Mouse (Mus musculus): ENCODE measurements around the gene Gm20388. TPM values are rescaled to one million over a fixed set of nuclear protein-coding genes. Genes with fewer than 3 reads are reported as not detected.
"Not testable (repeated sequence)": the region's sequence is repeated elsewhere in the genome, so short reads cannot be mapped to it uniquely, and the experiment has no call there.

Gene Gm20388
- polyA plus RNA-seq, 1 experiment from 2014 or later = not detected

GRCm38 (mm10) chr8:121301431-121301830 lies 1390.8 kb downstream of the Gm20388 start:
- ATAC-seq (ENCODE audit: low read depth) (no peak), DNase-seq (no peak)
- H3K36me3 ChIP-seq = no peaks in the 10 kb centered on the region
- H3K4me1 ChIP-seq (replicated peaks) = peaks cover 11% of the 10 kb centered on the region
- H3K9me3 ChIP-seq (replicated peaks) = no peaks in the 10 kb centered on the region
- WGBS (ENCODE audit: insufficient replicate concordance) = 6% methylated on average over 15 of the region's 15 CpGs
- no peak overlapping the region for H3K9ac ChIP-seq
- peaks cover 26% of the 10 kb centered on the region for H3K27me3 ChIP-seq
- no peak overlapping the region for H3K27ac ChIP-seq
- peak overlapping the region; percentile 37 for H3K4me2 ChIP-seq
- no peak overlapping the region for H3K4me3 ChIP-seq (replicated peaks)

GRCm38 (mm10) chr8:121301978-121302649 lies 1391.5 kb downstream of the Gm20388 start:
- Histone ChIP-seq H3K36me3 (no peaks in the 10 kb centered on the region), H3K27me3 (peaks cover 26% of the 10 kb centered on the region), H3K4me2 (peak overlapping the region; percentile 37), H3K9me3 (replicated peaks) (no peaks in the 10 kb centered on the region), H3K27ac (no peak overlapping the region), H3K4me3 (replicated peaks) (no peak overlapping the region), H3K4me1 (replicated peaks) (peaks cover 11% of the 10 kb centered on the region), H3K9ac (no peak overlapping the region)
- 27% methylated on average over 10 of the region's 10 CpGs for WGBS (ENCODE audit: insufficient replicate concordance)
- DNase-seq (no peak), ATAC-seq (ENCODE audit: low read depth) (no peak)

GRCm38 (mm10) chr8:121307723-121308122 lies 1397.1 kb downstream of the Gm20388 start:
- Histone ChIP-seq H3K36me3 (no peaks in the 10 kb centered on the region), H3K27ac (no peak overlapping the region), H3K9me3 (replicated peaks) (no peaks in the 10 kb centered on the region), H3K9ac (no peak overlapping the region), H3K4me1 (replicated peaks) (no peaks in the 10 kb centered on the region), H3K27me3 (peaks cover 21% of the 10 kb centered on the region), H3K4me3 (replicated peaks) (no peak overlapping the region), H3K4me2 (no peak overlapping the region)
- ATAC-seq (ENCODE audit: low read depth) = no peak
- DNase-seq = no peak
- 59% methylated on average over 7 of the region's 7 CpGs for WGBS (ENCODE audit: insufficient replicate concordance)

GRCm38 (mm10) chr8:121310976-121311819 lies 1400.6 kb downstream of the Gm20388 start:
- DNase-seq = no peak
- Histone ChIP-seq H3K9ac (no peak overlapping the region), H3K27me3 (peaks cover 25% of the 10 kb centered on the region), H3K4me1 (replicated peaks) (peaks cover 6% of the 10 kb centered on the region), H3K4me2 (no peak overlapping the region), H3K27ac (no peak overlapping the region), H3K9me3 (replicated peaks) (no peaks in the 10 kb centered on the region), H3K4me3 (replicated peaks) (no peak overlapping the region), H3K36me3 (no peaks in the 10 kb centered on the region)
- no peak for ATAC-seq (ENCODE audit: low read depth)
- WGBS (ENCODE audit: insufficient replicate concordance) = 30% methylated on average over 25 of the region's 25 CpGs

- H3K27ac ChIP-seq = no peak overlapping the region
- no peak for DNase-seq
- H3K4me2 ChIP-seq = no peak overlapping the region
- 32% methylated on average over 6 of the region's 6 CpGs for WGBS (ENCODE audit: insufficient replicate concordance)
- no peaks in the 10 kb centered on the region for H3K9me3 ChIP-seq (replicated peaks)
- H3K4me1 ChIP-seq (replicated peaks) = peaks cover 10% of the 10 kb centered on the region
- H3K9ac ChIP-seq = no peak overlapping the region
- no peak for ATAC-seq (ENCODE audit: low read depth)
- H3K36me3 ChIP-seq = no peaks in the 10 kb centered on the region
- no peak overlapping the region for H3K4me3 ChIP-seq (replicated peaks)
- H3K27me3 ChIP-seq = peaks cover 37% of the 10 kb centered on the region
Observed at GRCm38 (mm10) chr8:121313458-121313857, 1402.8 kb downstream of the Gm20388 start.

- H3K4me3 ChIP-seq (replicated peaks) = no peak overlapping the region
- no peaks in the 10 kb centered on the region for H3K9me3 ChIP-seq (replicated peaks)
- no peak overlapping the region for H3K9ac ChIP-seq
- H3K27ac ChIP-seq = no peak overlapping the region
- H3K36me3 ChIP-seq = no peaks in the 10 kb centered on the region
- peaks cover 37% of the 10 kb centered on the region for H3K27me3 ChIP-seq
- ATAC-seq (ENCODE audit: low read depth) (no peak), DNase-seq (no peak)
- H3K4me1 ChIP-seq (replicated peaks) = peaks cover 10% of the 10 kb centered on the region
- WGBS (ENCODE audit: insufficient replicate concordance) = 66% methylated on average over 5 of the region's 5 CpGs
- no peak overlapping the region for H3K4me2 ChIP-seq
Observed at GRCm38 (mm10) chr8:121314036-121314435, 1403.4 kb downstream of the Gm20388 start.

- Histone ChIP-seq H3K4me1 (replicated peaks) (peaks cover 10% of the 10 kb centered on the region), H3K27ac (no peak overlapping the region; the same call in 1 of the 2 replicates), H3K4me3 (replicated peaks) (no peak overlapping the region), H3K4me2 (no peak overlapping the region), H3K9ac (no peak overlapping the region), H3K9me3 (replicated peaks) (no peaks in the 10 kb centered on the region), H3K27me3 (peaks cover 37% of the 10 kb centered on the region), H3K36me3 (no peaks in the 10 kb centered on the region)
- WGBS (ENCODE audit: insufficient replicate concordance) = 12% methylated on average over 3 of the region's 3 CpGs
- DNase-seq = no peak
- peak; percentile 17; the same call in 1 of the 2 replicates for ATAC-seq (ENCODE audit: low read depth)
Observed at GRCm38 (mm10) chr8:121315569-121315968, 1404.9 kb downstream of the Gm20388 start.

- H3K9me3 ChIP-seq (replicated peaks) = no peaks in the 10 kb centered on the region
- no peak overlapping the region for H3K4me3 ChIP-seq (replicated peaks)
- ATAC-seq (ENCODE audit: low read depth) (peak; percentile 44; the same call in 1 of the 2 replicates), DNase-seq (no peak)
- no peak overlapping the region for H3K4me2 ChIP-seq
- H3K9ac ChIP-seq = no peak overlapping the region
- H3K36me3 ChIP-seq = no peaks in the 10 kb centered on the region
- no peak overlapping the region for H3K27ac ChIP-seq
- peaks cover 10% of the 10 kb centered on the region for H3K4me1 ChIP-seq (replicated peaks)
- peaks cover 34% of the 10 kb centered on the region for H3K27me3 ChIP-seq
- WGBS (ENCODE audit: insufficient replicate concordance) = 7% methylated on average over 18 of the region's 18 CpGs
Observed at GRCm38 (mm10) chr8:121316009-121316408, 1405.4 kb downstream of the Gm20388 start.

GRCm38 (mm10) chr8:121318756-121319155 lies 1408.1 kb downstream of the Gm20388 start:
- not testable (repeated sequence) for H3K4me3 ChIP-seq (replicated peaks); DNase-seq; H3K9ac ChIP-seq; H3K36me3 ChIP-seq; H3K9me3 ChIP-seq (replicated peaks); ATAC-seq (ENCODE audit: low read depth); H3K27ac ChIP-seq; H3K4me2 ChIP-seq
- Histone ChIP-seq H3K4me1 (replicated peaks) (peaks cover 10% of the 10 kb centered on the region), H3K27me3 (peaks cover 16% of the 10 kb centered on the region)
- no CpG with 5 or more reads among the region's 19 CpGs for WGBS (ENCODE audit: insufficient replicate concordance)

GRCm38 (mm10) chr8:121319491-121319890 lies 1408.8 kb downstream of the Gm20388 start:
- DNase-seq (no peak), ATAC-seq (ENCODE audit: low read depth) (no peak)
- Histone ChIP-seq H3K27ac (no peak overlapping the region), H3K4me1 (replicated peaks) (peaks cover 10% of the 10 kb centered on the region), H3K9ac (no peak overlapping the region), H3K4me2 (no peak overlapping the region), H3K4me3 (replicated peaks) (no peak overlapping the region), H3K36me3 (no peaks in the 10 kb centered on the region), H3K9me3 (replicated peaks) (no peaks in the 10 kb centered on the region), H3K27me3 (peaks cover 14% of the 10 kb centered on the region)
- WGBS (ENCODE audit: insufficient replicate concordance) = 26% methylated on average over 5 of the region's 5 CpGs

GRCm38 (mm10) chr8:121326164-121326910 lies 1415.7 kb downstream of the Gm20388 start:
- H3K27me3 ChIP-seq = no peaks in the 10 kb centered on the region
- ATAC-seq (ENCODE audit: low read depth) (peak; percentile 61), DNase-seq (no peak)
- H3K9me3 ChIP-seq (replicated peaks) = no peaks in the 10 kb centered on the region
- no peaks in the 10 kb centered on the region for H3K36me3 ChIP-seq
- no peak overlapping the region for H3K4me2 ChIP-seq
- peak overlapping the region; percentile 47; the same call in 1 of the 2 replicates for H3K27ac ChIP-seq
- no peaks in the 10 kb centered on the region for H3K4me1 ChIP-seq (replicated peaks)
- 62% methylated on average over 18 of the region's 18 CpGs for WGBS (ENCODE audit: insufficient replicate concordance)
- no peak overlapping the region for H3K4me3 ChIP-seq (replicated peaks)
- H3K9ac ChIP-seq = no peak overlapping the region

All from liver, embryonic 13.5 days (tissue).